Mouse (Mus musculus): ENCODE data around the gene Eif4g3.

GRCm38 (mm10) chr4:138000682-138001081 is 7.9 kb downstream of the Eif4g3 start:
- no peak for TF ChIP-seq CTCF (IDR thresholded peaks at IDR 0.05; ENCODE audit: borderline replicate concordance, control insufficient read depth, extremely low read depth, insufficient read depth, low read length, poor library complexity)
- TF ChIP-seq POLR2A (IDR thresholded peaks at IDR 0.05; ENCODE audit: control insufficient read depth, extremely low read depth, insufficient read depth, low read length, poor library complexity), result no peak

Measured in thymus, adult 2 months (tissue).